Mouse (Mus musculus) ES-Bruce4 (cell line): ENCODE data around the gene Rapgef5. TPM values are rescaled to one million over a fixed set of nuclear protein-coding genes. Genes with fewer than 3 reads are reported as not detected.
A peak's percentile ranks its signal among the peaks of the same experiment; 100 is the strongest.

Experiments
- H3K27ac ChIP-seq: 2 replicates; pipeline ENCODE4 v1.5.1; 2012; ENCODE audit warnings: low read length, inconsistent platforms; ENCODE audit not compliant: insufficient read depth
- H3K27me3 ChIP-seq: 2 replicates; pipeline ENCODE4 v1.6.1; 2012; ENCODE audit warnings: mild to moderate bottlenecking, low read length, inconsistent platforms; ENCODE audit not compliant: control insufficient read depth, poor library complexity, insufficient read depth, severe bottlenecking
- H3K36me3 ChIP-seq: 2 replicates; pipeline ENCODE4 v1.6.1; 2012; ENCODE audit warnings: inconsistent platforms, mild to moderate bottlenecking, low read length, moderate library complexity; ENCODE audit not compliant: control insufficient read depth, poor library complexity, insufficient read depth, severe bottlenecking
- H3K4me1 ChIP-seq: one replicate; pipeline ENCODE4 v1.8.1; 2011; ENCODE audit warnings: low read length; ENCODE audit not compliant: control insufficient read depth, insufficient read depth
- H3K4me3 ChIP-seq: 2 replicates; pipeline ENCODE4 v1.5.1; 2011; ENCODE audit warnings: low read depth, mild to moderate bottlenecking, low read length
- H3K9ac ChIP-seq: 2 replicates; pipeline ENCODE4 v1.6.1; 2012; ENCODE audit warnings: low read depth, mild to moderate bottlenecking, inconsistent platforms; ENCODE audit not compliant: poor library complexity, severe bottlenecking
- H3K9me3 ChIP-seq: replicated peaks from 2 replicates; pipeline ENCODE4 v1.6.1; 2012; ENCODE audit warnings: mild to moderate bottlenecking, low read length, inconsistent platforms; ENCODE audit not compliant: control insufficient read depth, poor library complexity, insufficient read depth, severe bottlenecking
- CTCF ChIP-seq: IDR thresholded peaks from one replicate; pipeline ENCODE4 v1.8.1; 2011; ENCODE audit warnings: low read depth, low read length
- EP300 ChIP-seq: IDR thresholded peaks from 2 replicates; pipeline ENCODE4 v1.6.1; 2011; ENCODE audit warnings: low read depth, low read length; ENCODE audit not compliant: insufficient read depth
- POLR2A ChIP-seq: IDR thresholded peaks from one replicate; pipeline ENCODE4 v1.8.1; 2011; ENCODE audit warnings: low read length; ENCODE audit not compliant: insufficient read depth
- polyA plus RNA-seq: library from polyadenylated mRNA; stranded (reverse); fragments of >200 nt; gene quantifications from 2 replicates; pipeline ENCODE4 v1.2.4, GENCODE M21; 2011; ENCODE audit warnings: low read depth; ENCODE audit not compliant: missing spikeins, insufficient read depth, insufficient read length

Gene Rapgef5
- polyA plus RNA-seq, 1 experiment: 23.8 TPM

DNA sequence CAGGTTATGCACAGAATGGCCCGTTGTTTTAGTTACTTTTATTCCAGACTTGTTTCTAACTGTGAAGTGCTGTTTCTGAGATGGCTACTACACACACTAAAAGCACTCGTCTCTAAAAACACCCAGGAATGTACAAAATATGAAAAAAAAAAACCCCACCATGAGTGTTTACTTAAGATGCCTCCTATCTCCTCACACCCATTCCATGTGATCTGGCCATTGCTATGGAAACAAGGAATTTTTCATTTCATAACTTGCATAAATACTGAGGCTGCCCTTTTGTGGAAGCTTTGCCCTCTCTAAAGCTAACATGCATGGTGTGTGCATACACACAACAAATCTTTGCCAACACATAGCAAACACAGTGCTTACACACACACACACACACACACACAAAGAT, 156.9 kb downstream of the Rapgef5 start:
- no peaks in the 10 kb centered on the region for H3K27me3 ChIP-seq
- H3K27ac ChIP-seq: no peak overlapping the region
- no peaks in the 10 kb centered on the region for H3K9me3 ChIP-seq
- H3K4me1 ChIP-seq: no peaks in the 10 kb centered on the region
- TF ChIP-seq EP300: no peak
- no peak for TF ChIP-seq CTCF
- TF ChIP-seq POLR2A: no peak
- H3K4me3 ChIP-seq: no peak overlapping the region
- no peak overlapping the region for H3K9ac ChIP-seq
- no peaks in the 10 kb centered on the region for H3K36me3 ChIP-seq

DNA sequence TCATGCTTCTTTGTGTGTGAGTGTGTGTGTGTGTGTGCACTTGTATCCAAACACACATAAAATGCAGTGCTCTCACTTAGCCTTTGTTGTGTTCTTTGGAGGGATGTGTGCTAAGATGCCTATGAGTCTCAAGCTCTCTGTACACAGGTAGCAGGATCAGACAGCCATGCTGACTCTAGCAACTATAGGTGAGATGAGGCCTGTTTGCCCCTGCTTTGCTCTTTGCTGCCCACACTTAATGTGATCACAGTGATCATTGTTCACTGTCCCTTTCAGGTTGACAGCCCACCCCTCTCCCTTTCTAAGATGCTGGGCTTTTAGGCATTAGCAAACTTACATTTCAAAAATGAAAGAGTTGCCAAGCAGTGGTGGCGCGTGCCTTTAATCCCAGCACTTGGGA, 158.2 kb downstream of the Rapgef5 start:
- TF ChIP-seq POLR2A: no peak
- TF ChIP-seq EP300: no peak
- TF ChIP-seq CTCF: no peak
- no peak overlapping the region for H3K4me3 ChIP-seq
- no peak overlapping the region for H3K9ac ChIP-seq
- H3K27me3 ChIP-seq: no peaks in the 10 kb centered on the region
- no peak overlapping the region for H3K27ac ChIP-seq
- no peaks in the 10 kb centered on the region for H3K9me3 ChIP-seq
- H3K36me3 ChIP-seq: no peaks in the 10 kb centered on the region
- no peaks in the 10 kb centered on the region for H3K4me1 ChIP-seq

DNA sequence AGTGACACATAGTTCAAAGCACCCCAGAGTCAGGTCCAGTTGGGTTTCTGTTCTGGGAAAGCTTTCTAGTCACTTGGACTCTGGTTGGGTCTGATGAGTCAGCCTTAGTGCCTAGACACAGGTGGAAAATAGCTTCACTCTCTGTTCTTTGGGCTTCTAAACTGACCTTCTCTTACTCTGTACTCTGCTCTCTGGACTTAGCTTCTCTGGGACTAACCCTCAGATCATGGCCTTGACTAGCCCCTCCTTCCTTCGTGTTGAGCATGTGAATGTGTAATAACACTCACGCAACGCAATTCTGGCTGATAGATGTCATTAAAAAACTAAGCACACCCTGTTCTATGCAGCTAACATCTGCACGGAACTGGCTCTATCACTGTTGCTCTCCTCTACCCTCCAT, 160.0 kb downstream of the Rapgef5 start:
- Histone ChIP-seq H3K9me3 (no peaks in the 10 kb centered on the region), H3K4me3 (no peak overlapping the region), H3K4me1 (peaks cover 2% of the 10 kb centered on the region), H3K9ac (no peak overlapping the region), H3K27me3 (no peaks in the 10 kb centered on the region), H3K27ac (no peak overlapping the region), H3K36me3 (no peaks in the 10 kb centered on the region)
- TF ChIP-seq CTCF (no peak), EP300 (no peak), POLR2A (no peak)

DNA sequence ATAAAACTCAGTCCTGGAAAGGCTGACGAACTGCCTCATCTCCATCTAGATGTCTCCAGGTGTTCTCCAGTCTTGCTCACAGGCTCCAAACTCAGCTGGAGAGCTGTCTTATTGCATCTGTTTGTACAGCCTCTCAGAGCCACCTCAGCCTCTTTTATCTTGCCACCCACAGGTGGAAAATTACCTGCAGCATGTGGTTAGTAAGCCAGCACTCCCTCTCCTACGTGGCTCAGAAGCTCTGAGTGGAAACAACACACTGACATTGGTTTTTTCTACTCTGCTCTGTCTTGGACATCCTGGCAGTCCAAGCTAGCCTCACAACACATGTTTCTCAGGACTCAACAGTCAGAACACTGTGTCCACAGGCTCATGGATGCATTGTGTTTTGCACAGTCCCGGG, 162.6 kb downstream of the Rapgef5 start:
- no peak overlapping the region for H3K4me3 ChIP-seq
- H3K27ac ChIP-seq: 0 out of 2 replicates have a peak overlapping the region, but pooled peaks have one; percentile 22
- no peaks in the 10 kb centered on the region for H3K9me3 ChIP-seq
- no peaks in the 10 kb centered on the region for H3K36me3 ChIP-seq
- peaks cover 11% of the 10 kb centered on the region for H3K4me1 ChIP-seq
- H3K9ac ChIP-seq: no peak overlapping the region
- no peaks in the 10 kb centered on the region for H3K27me3 ChIP-seq
- no peak for TF ChIP-seq EP300
- TF ChIP-seq POLR2A: no peak
- TF ChIP-seq CTCF: no peak

DNA sequence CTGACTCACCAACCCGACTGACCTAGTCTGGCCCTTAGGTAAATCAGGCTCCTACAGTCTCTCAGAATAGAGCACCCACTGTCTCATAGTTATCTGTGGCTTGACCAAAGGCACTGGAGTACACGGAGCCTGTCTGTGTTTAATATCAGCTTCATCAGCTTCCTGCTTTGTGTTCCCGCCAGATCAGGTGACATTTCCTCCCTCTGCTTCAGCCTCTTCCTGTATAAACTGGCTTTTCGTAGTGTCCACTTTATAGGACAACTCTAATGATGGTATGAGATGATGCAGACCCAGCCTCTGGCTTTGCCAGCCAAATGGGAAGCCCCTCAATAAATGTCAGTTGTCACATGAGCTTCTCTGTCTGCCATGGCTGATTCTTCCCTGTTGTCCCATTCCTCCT, 163.5 kb downstream of the Rapgef5 start:
- Histone ChIP-seq H3K9ac (no peak overlapping the region), H3K27me3 (no peaks in the 10 kb centered on the region), H3K4me3 (no peak overlapping the region), H3K27ac (no peak overlapping the region; the same call in 1 of the 2 replicates), H3K36me3 (no peaks in the 10 kb centered on the region), H3K9me3 (no peaks in the 10 kb centered on the region), H3K4me1 (peaks cover 11% of the 10 kb centered on the region)
- TF ChIP-seq CTCF (no peak), EP300 (no peak), POLR2A (no peak)

DNA sequence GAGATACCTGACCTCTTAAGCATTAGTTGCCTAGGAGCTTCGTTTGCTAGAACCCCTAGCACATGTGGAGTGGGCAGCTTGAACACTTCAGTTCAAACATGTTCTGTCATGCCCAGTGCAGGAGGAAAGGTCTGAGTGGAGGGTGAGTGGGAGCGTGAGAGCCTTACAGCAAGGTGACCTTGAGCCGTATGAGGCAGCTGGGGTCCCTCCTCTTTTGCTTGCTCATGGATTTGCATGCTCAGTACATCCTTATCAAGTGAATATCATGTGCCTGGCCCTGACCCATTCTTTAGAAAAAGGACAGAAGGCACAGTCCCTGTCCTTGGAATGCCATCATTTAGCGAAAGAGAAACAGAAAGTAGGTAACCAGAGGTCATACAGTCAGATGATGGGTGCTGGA, 165.0 kb downstream of the Rapgef5 start:
- H3K36me3 ChIP-seq: no peaks in the 10 kb centered on the region
- no peak overlapping the region for H3K4me3 ChIP-seq
- peak overlapping the region; percentile 0; the same call in 1 of the 2 replicates for H3K27ac ChIP-seq
- H3K9ac ChIP-seq: no peak overlapping the region
- H3K9me3 ChIP-seq: no peaks in the 10 kb centered on the region
- TF ChIP-seq EP300 (peak; percentile 95), CTCF (no peak)
- no peaks in the 10 kb centered on the region for H3K27me3 ChIP-seq
- peaks cover 12% of the 10 kb centered on the region for H3K4me1 ChIP-seq
